Mouse (Mus musculus) heart, embryonic 11.5 days (tissue): ENCODE measurements at regions not wholly inside any gene's neighbourhood (a gene's known extent, or its start where the extent isn't known, plus 50 kb on each side); places are given as distances from the start of the nearest gene placed in this dataset.

Experiments used
- ATAC-seq: fragments of 200-750 bp; cut with Nextera tagmentation; replicated peaks from 2 replicates; pipeline ENCODE4 v1.8.0; 2017; ENCODE audit warnings: moderate library complexity; ENCODE audit not compliant: insufficient number of reproducible peaks, low FRiP score, low TSS enrichment
- H3K27ac ChIP-seq: fragments of 300-500 bp; sonication (generic); 2 replicates; pipeline ENCODE4 v1.5.1; 2014; ENCODE audit warnings: mild to moderate bottlenecking, low read depth, low read length
- H3K27me3 ChIP-seq: fragments of 300-500 bp; sonication (generic); 2 replicates; pipeline ENCODE4 v1.6.1; 2014; ENCODE audit warnings: mild to moderate bottlenecking, low read length, mixed read lengths; ENCODE audit not compliant: control insufficient read depth, insufficient read depth
- H3K36me3 ChIP-seq: fragments of 300-500 bp; sonication (generic); 2 replicates; pipeline ENCODE4 v1.6.1; 2014; ENCODE audit warnings: mild to moderate bottlenecking, low read length, moderate library complexity, mixed read lengths; ENCODE audit not compliant: control insufficient read depth, insufficient read depth
- H3K4me1 ChIP-seq: fragments of 300-500 bp; sonication (generic); 2 replicates; pipeline ENCODE4 v1.6.1; 2014; ENCODE audit warnings: low read length; ENCODE audit not compliant: control insufficient read depth, insufficient read depth
- H3K4me2 ChIP-seq: fragments of 300-500 bp; sonication (generic); 2 replicates; pipeline ENCODE4 v1.6.1; 2014; ENCODE audit warnings: mild to moderate bottlenecking, moderate library complexity
- H3K4me3 ChIP-seq: fragments of 300-500 bp; sonication (generic); 2 replicates; pipeline ENCODE4 v1.5.1; 2014; ENCODE audit warnings: low read depth, low read length
- H3K9ac ChIP-seq: fragments of 300-500 bp; sonication (generic); 2 replicates; pipeline ENCODE4 v1.6.1; 2014; ENCODE audit warnings: mild to moderate bottlenecking, low read depth, low read length, moderate library complexity
- H3K9me3 ChIP-seq: fragments of 300-500 bp; sonication (generic); replicated peaks from 2 replicates; pipeline ENCODE4 v1.6.1; 2016; ENCODE audit warnings: low read length; ENCODE audit not compliant: control insufficient read depth
- WGBS: fragments of 180-500 bp; shearing (Covaris S2); extraction: QIAGEN DNeasy Blood & Tissue Kit; methylation state at CpG from one replicate; pipeline ENCODE4 v1.1.7; 2014; ENCODE audit not compliant: insufficient replicate concordance; 5-methylcytosine and 5-hydroxymethylcytosine counted together

DNA sequence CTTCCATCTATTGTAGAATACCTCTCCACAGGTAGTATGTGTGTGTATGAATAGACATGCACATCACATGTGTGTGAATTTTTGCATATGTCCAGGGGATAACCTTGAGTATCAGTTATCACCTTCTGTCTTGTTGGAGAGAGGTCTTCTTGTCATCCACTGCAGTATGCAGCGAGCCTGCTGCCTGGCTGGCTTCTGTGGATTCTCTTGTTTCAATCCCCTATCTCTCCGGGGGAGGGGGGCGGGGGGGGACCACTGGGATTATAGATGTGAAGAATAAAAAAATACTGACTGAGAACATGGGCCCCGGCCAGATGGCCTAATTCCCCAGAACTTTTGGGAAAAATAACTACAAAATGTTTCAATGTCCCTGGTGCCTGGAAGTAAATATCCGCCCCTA lies 149.9 kb upstream of the Arl4c start:
- no peak for ATAC-seq
- 74% methylated on average over 5 of the region's 5 CpGs for WGBS
- Histone ChIP-seq H3K36me3 (no peaks in the 10 kb centered on the region), H3K27me3 (no peaks in the 10 kb centered on the region), H3K4me3 (no peak overlapping the region), H3K9ac (no peak overlapping the region), H3K27ac (no peak overlapping the region), H3K9me3 (no peaks in the 10 kb centered on the region), H3K4me1 (no peaks in the 10 kb centered on the region), H3K4me2 (no peak overlapping the region)

DNA sequence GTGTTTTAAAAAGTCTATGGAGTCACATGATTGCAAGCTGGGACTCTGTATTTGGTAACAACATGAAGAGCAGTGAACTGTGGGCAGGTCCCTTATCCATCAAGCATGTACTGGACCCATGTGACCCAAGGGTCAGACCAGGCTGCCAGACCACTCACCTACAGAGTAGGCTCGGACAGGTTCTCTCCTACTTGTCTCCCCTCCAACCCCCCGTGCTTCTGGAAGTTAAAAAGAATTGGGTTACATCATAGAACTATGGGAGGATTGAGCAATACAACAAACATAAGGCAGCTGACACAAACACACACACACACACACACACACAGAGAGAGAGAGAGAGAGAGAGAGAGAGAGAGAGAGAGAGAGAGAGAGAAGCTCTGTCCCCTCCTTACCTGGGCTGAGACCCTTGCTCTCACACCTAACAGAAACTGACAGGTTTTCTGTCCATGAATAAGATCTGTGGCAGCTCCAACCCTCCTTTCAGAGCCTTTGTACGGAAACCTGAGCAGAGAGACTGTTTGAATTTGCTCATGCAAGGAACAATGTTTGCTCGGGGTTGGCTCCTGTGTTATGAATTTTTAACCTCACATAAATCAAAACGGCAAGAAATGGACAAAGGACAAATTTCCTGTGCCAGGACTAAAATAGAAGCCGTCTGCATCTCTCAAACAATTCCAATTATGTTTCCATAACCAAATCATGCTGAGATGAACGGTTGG lies 159.0 kb upstream of the Arl4c start:
- Histone ChIP-seq H3K4me1 (no peaks in the 10 kb centered on the region), H3K27me3 (no peaks in the 10 kb centered on the region), H3K9ac (no peak overlapping the region), H3K36me3 (no peaks in the 10 kb centered on the region), H3K9me3 (no peaks in the 10 kb centered on the region), H3K4me3 (no peak overlapping the region), H3K4me2 (no peak overlapping the region), H3K27ac (no peak overlapping the region)
- no peak for ATAC-seq
- 69% methylated on average over 7 of the region's 7 CpGs for WGBS

DNA sequence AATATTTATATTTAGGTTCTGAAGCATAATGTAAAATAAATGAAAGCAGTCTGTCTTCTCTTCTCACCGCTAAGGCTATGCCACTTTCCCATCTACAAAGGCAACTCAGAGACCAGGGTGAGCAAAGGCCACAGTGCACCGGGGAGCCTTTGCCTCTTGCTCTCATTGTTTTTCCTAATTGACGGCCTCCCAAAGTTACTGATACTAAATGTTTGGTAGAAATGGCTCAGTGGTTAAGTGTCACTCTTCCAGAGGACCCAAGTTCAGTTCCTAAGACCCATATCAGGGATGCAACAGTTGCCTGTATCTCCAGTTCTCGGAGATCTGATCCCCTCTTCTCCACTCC lies 159.5 kb upstream of the Arl4c start:
- WGBS: 76% methylated on average over 4 of the region's 4 CpGs
- Histone ChIP-seq H3K9ac (no peak overlapping the region), H3K4me3 (no peak overlapping the region), H3K4me2 (no peak overlapping the region), H3K27me3 (no peaks in the 10 kb centered on the region), H3K9me3 (no peaks in the 10 kb centered on the region), H3K27ac (no peak overlapping the region), H3K4me1 (no peaks in the 10 kb centered on the region), H3K36me3 (no peaks in the 10 kb centered on the region)
- no peak for ATAC-seq

- Histone ChIP-seq H3K36me3 (no peaks in the 10 kb centered on the region), H3K27ac (no peak overlapping the region), H3K4me2 (no peak overlapping the region), H3K9ac (no peak overlapping the region), H3K4me3 (no peak overlapping the region), H3K9me3 (no peaks in the 10 kb centered on the region), H3K27me3 (no peaks in the 10 kb centered on the region), H3K4me1 (no peaks in the 10 kb centered on the region)
- 30% methylated on average over 6 of the region's 6 CpGs for WGBS
- ATAC-seq: no peak
Measured at GRCm38 (mm10) chr1:88865436-88865835, 163.4 kb upstream of the Arl4c start.

- Histone ChIP-seq H3K4me1 (no peaks in the 10 kb centered on the region), H3K9me3 (no peaks in the 10 kb centered on the region), H3K4me3 (no peak overlapping the region), H3K9ac (no peak overlapping the region), H3K27ac (no peak overlapping the region), H3K27me3 (no peaks in the 10 kb centered on the region), H3K36me3 (no peaks in the 10 kb centered on the region), H3K4me2 (no peak overlapping the region)
- no peak for ATAC-seq
- WGBS: 75% methylated on average over 2 of the region's 2 CpGs
Measured at GRCm38 (mm10) chr1:88866571-88866970, 164.6 kb upstream of the Arl4c start.

- Histone ChIP-seq H3K4me2 (no peak overlapping the region), H3K9me3 (no peaks in the 10 kb centered on the region), H3K27ac (no peak overlapping the region), H3K36me3 (no peaks in the 10 kb centered on the region), H3K9ac (no peak overlapping the region), H3K4me1 (no peaks in the 10 kb centered on the region), H3K27me3 (no peaks in the 10 kb centered on the region), H3K4me3 (no peak overlapping the region)
- WGBS: 86% methylated on average over 3 of the region's 3 CpGs
- no peak for ATAC-seq
Measured at GRCm38 (mm10) chr1:88867138-88867537, 165.1 kb upstream of the Arl4c start.

- H3K27ac ChIP-seq: no peak overlapping the region
- H3K9me3 ChIP-seq: no peaks in the 10 kb centered on the region
- H3K4me1 ChIP-seq: no peaks in the 10 kb centered on the region
- no peak overlapping the region for H3K4me3 ChIP-seq
- H3K9ac ChIP-seq: no peak overlapping the region
- WGBS: 82% methylated on average over 4 of the region's 4 CpGs
- H3K27me3 ChIP-seq: no peaks in the 10 kb centered on the region
- H3K4me2 ChIP-seq: no peak overlapping the region
- no peak for ATAC-seq
- H3K36me3 ChIP-seq: no peaks in the 10 kb centered on the region
Measured at GRCm38 (mm10) chr1:88869885-88870284, 167.9 kb upstream of the Arl4c start.

GRCm38 (mm10) chr1:88875356-88875755 lies 173.3 kb upstream of the Arl4c start:
- H3K36me3 ChIP-seq: no peaks in the 10 kb centered on the region
- H3K4me2 ChIP-seq: no peak overlapping the region
- H3K27me3 ChIP-seq: no peaks in the 10 kb centered on the region
- WGBS: 70% methylated on average over 6 of the region's 6 CpGs
- H3K4me1 ChIP-seq: no peaks in the 10 kb centered on the region
- no peak overlapping the region for H3K9ac ChIP-seq
- H3K27ac ChIP-seq: no peak overlapping the region
- H3K4me3 ChIP-seq: no peak overlapping the region
- no peaks in the 10 kb centered on the region for H3K9me3 ChIP-seq
- no peak for ATAC-seq

DNA sequence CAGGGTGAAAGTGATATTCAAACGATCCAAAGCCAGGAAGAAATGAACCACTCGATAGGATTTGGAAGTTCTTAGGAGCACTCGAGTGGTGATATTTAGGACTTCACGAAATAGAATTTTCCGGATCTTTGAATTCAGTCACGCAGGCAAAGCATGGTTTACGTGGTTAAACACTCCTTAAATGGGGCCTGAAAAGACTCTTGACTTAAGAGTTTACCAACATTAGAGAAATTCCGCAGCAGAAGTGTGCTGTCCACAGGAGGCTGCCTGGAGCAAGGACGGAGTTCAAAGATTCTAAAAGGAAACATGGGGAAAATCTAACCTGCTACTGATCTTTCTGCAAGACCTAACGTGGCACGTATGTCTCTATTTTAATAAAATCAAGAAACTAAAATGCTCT lies 175.4 kb upstream of the Arl4c start:
- WGBS: 84% methylated on average over 11 of the region's 11 CpGs
- ATAC-seq: no peak

More for the DNA sequence above, 175.4 kb upstream of the Arl4c start:
- Histone ChIP-seq H3K4me2 (no peak overlapping the region), H3K4me3 (no peak overlapping the region), H3K4me1 (no peaks in the 10 kb centered on the region), H3K9ac (no peak overlapping the region), H3K27me3 (no peaks in the 10 kb centered on the region), H3K27ac (no peak overlapping the region), H3K36me3 (no peaks in the 10 kb centered on the region), H3K9me3 (no peaks in the 10 kb centered on the region)
